Mouse (Mus musculus) CD4-positive, CD25-positive, alpha-beta regulatory T cell, adult 9 weeks (primary cell): Measurements from ENCODE around the gene Hs6st2. TPM values are rescaled to one million over a fixed set of nuclear protein-coding genes. Genes with fewer than 3 reads are reported as not detected.

Experiments
- polyA plus RNA-seq: library from polyadenylated mRNA; unstranded; fragments of 100-300 nt; shearing (Covaris generic); gene quantifications from one replicate; pipeline ENCODE4 v1.2.1, GENCODE M21; 2017

The Hs6st2 gene
- not detected for polyA plus RNA-seq

DNA sequence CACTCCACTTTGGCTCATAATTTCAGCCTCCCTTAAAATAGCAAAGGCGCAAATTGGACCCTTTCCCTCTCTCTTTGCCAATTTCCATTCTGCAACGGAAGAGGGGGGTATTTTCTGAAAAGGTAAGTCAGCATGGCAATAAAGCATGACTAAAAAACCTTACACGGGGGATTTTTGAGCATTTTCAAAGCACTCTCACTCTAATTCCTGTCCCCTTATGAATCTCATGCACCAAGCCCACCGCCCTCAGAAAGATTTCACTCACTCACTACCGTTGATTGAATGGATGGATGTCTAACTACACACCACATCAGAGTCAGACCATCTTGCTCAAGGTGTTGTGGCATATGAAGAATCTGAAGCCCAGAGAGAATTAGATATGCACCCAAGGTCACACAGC lies at the start of gene Hs6st2:
Gene Hs6st2, minus strand, starts transcription at position 101 of the 400 bp plus-strand sequence.

Other genes starting within 250 kb of the Hs6st2 start
- not detected for gene Usp26, start 119.4 kb upstream of the Hs6st2 start, polyA plus RNA-seq